Mouse (Mus musculus) layer of hippocampus, adult 9-10 months (tissue): ENCODE measurements around the gene Heyl.
"Not testable (repeated sequence)": the region's sequence is repeated elsewhere in the genome, so short reads cannot be mapped to it uniquely, and the experiment has no call there.

Source experiments
- DNase-seq: peaks from one replicate; pipeline ENCODE4 v3.0.0; 2022; ENCODE audit warnings: low spot score

Gene Heyl

GRCm38 (mm10) chr4:123286790-123287189 is 53.4 kb downstream of the Heyl start:
- no peak for DNase-seq

GRCm38 (mm10) chr4:123289038-123289437 is 55.7 kb downstream of the Heyl start:
- no peak for DNase-seq

DNA sequence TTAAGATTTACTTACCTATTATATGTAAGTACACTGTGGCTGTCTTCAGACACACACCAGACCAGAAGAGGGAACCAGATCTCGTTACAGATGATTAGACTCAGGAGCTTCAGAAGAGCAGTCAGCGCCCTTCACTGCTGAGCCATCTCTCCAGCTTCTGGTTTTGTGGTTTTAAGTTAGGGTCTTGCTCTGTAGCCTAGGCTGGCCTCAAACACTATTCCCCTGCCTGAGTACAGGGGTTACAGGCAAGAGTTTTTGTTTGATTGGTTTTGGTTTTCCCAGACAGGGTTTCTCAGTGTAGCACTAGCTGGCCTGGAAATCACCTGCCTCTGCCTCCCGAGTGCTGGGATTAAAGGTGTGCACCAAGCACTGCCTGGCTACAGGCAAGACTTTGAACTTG is 59.0 kb downstream of the Heyl start:
- DNase-seq: no peak

DNA sequence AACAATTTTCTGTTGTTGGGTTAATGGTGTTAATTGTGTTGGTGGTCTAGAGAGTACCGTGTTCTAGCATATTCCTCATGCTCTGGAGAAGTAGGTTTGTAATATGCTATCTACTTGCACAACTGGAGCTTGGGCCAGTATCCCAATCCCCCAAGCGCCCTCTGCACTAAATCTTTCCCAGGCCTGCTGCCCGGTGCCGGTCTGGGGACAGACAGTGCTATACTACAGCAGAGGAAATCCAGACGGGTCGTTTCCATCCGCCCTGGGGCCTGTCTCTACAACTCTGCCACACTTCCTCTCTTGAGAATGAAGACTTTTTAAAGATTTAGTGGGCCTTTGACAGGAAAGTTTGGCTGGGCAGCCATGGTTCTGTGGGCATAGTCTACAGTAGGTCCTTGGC is 59.6 kb downstream of the Heyl start:
- no peak for DNase-seq

GRCm38 (mm10) chr4:123293661-123294443 is 60.5 kb downstream of the Heyl start:
- DNase-seq: no peak

DNA sequence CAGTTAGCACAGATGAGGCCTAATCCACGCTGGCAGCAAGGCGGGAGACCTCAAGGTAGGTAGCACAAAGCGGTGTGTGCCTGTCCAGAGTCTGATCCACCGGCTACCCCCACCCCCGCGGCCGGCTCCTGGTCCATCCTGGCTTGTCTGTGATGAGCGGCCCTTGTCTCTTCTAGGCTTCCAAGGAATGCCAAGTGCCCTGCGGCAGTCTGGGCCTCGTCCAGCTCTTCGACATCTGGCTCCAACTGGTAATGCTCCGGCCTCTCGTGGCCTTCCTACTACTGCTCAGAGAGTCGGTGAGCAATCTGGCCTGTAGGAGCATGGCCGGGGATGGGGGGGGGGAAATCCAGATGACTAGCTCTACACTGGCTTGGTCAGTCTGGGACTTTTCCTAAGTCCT is 61.7 kb downstream of the Heyl start:
- not testable (repeated sequence) for DNase-seq

DNA sequence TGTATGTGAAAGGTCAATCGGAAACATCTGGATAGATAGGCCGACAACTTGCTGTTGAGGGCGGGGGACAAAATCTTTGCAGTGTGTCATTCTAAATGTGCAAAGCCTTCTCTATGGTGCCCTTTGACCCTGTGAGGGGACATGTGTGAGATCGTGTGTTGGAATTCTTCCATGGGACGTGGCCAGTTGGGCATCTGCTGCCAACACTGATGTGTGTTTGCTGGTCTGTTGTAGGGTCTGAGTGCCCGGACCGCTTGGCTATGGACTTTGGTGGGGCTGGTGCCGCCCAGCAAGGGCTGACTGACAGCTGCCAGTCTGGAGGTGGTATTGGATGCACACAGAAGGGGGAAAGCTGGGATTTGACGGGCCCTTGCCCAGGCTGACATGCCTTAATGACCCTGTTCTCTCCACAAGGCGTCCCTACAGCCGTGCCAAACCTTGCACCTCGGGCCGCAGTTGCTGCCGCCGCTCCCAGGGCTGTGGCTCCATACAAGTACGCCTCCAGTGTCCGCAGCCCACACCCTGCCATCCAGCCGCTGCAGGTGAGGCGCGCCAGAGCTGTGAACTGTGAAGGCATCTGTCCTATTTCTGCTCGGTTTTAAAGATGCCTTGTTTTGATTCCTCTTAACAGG is 62.3 kb downstream of the Heyl start:
- DNase-seq: no peak

DNA sequence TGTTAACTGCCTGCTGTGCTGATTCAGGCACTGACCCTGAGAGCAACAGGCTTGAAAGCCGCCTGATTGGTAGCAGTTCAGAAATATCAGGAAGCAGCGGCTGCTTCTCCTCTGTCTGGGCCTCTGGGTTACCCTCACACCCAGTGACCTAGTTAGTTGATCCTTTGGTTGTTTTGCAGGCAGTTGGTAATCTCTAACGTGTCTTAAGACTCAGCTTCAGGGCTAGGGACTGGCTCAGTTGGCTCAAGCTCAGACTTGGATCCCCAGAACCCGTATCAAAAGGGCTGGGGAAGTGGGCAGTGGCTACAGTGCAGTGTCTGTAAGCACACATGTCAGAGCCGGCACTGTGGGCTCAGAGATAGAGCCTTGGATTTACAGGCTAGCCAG is 62.8 kb downstream of the Heyl start:
- no peak for DNase-seq

- DNase-seq: no peak
Measured at GRCm38 (mm10) chr4:123297195-123297960, 64.0 kb downstream of the Heyl start.

DNA sequence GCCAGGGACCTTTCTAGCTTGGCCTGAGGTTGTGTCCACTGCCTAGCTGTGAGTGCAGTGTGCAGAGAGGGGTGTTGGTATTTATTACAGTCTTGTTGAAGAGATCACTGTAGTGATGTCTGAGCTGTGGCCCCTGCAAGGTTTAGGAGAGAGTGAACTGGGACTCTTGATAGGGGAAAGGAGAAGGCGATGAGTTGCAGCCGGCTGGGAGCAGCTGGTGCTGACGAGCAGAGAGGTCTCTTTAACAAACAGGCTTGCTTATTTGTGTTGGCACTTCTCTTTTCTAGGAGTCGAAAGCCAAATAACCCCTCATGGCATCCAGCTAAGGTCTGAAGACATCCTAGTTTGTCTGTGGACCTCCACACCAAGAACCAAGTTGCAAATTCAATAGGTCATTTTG is 64.9 kb downstream of the Heyl start:
- DNase-seq: no peak

- no peak for DNase-seq
Measured at GRCm38 (mm10) chr4:123298980-123299670, 65.8 kb downstream of the Heyl start.
